In the genomic region with DNA sequence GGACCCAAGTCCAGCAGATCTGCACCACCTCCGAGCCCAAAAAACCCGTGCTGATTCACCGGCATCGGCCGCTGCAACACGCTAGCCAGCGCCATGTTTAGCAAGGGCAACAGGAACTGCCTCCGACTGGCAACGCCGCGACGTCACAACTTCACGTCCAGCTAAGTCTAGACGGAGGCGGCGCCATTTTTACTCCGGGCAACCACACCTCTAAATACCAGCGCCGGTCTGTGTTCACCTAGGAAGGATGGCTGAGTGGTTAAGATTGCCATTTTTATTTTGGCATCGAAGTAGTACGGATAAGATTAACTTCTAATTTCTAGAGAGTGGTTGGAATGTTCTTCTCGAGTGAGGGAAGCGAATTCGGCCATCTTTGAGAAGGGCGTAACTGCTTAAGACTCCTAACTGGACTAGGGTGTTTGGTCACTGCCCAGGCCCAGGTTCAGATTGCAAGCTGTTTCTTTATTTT, we compare ENCODE assay signal across 8 mouse cellular contexts. TPM values are rescaled to one million over a fixed set of nuclear protein-coding genes. Genes with fewer than 3 reads are reported as not detected.
DNase-seq lines count a peak whose midpoint lies in the region; ATAC-seq and TF ChIP-seq lines count a peak whose summit lies in the region.

A gene (minus strand): TSS at position 126 of the 469 bp plus-strand sequence.

- peak; percentile 95 for ATAC-seq in forebrain, postnatal 0 days
- ATAC-seq in lung, embryonic 16.5 days (ENCODE audit: low read depth) = peak; percentile 92

- no peaks in the 10 kb centered on the region for H3K9me3 ChIP-seq in MEL (replicated peaks; ENCODE audit: insufficient read depth, low read length)
- no peaks in the 10 kb centered on the region for H3K9me3 ChIP-seq in forebrain, postnatal 0 days (ENCODE audit: low read length)
- no peaks in the 10 kb centered on the region for H3K9me3 ChIP-seq in lung, embryonic 16.5 days (ENCODE audit: control insufficient read depth, low read length)

- no peaks in the 10 kb centered on the region for H3K27me3 ChIP-seq in MEL (ENCODE audit: control insufficient read depth in 1 of 2, insufficient read depth in 2 of 2, low read length in 2 of 2)
- H3K27me3 ChIP-seq in cerebellum, adult 2 months (ENCODE audit: control insufficient read depth, insufficient read depth, low read length) = no peaks in the 10 kb centered on the region
- H3K27me3 ChIP-seq in forebrain, postnatal 0 days (ENCODE audit: insufficient read depth, low read length) = no peaks in the 10 kb centered on the region
- H3K27me3 ChIP-seq in lung, embryonic 16.5 days (ENCODE audit: control insufficient read depth, insufficient read depth, low read depth, low read length) = no peaks in the 10 kb centered on the region

- peaks cover 0 to 6% of the 10 kb centered on the region in 2 experiments; a peak in 3 of 4 replicates for H3K4me1 ChIP-seq in MEL (ENCODE audit: control insufficient read depth in 1 of 2, insufficient read depth in 2 of 2, low read length in 2 of 2)
- no peaks in the 10 kb centered on the region; the same call in 1 of the 2 replicates for H3K4me1 ChIP-seq in cerebellum, adult 2 months (ENCODE audit: control insufficient read depth, insufficient read depth, low read length)
- 0 out of 2 replicates have a peak, but pooled peaks cover 5% of the 10 kb centered on the region for H3K4me1 ChIP-seq in forebrain, postnatal 0 days (ENCODE audit: insufficient read depth)
- peaks cover 7% of the 10 kb centered on the region for H3K4me1 ChIP-seq in lung, embryonic 16.5 days (replicated peaks; ENCODE audit: control insufficient read depth, insufficient read depth, low read length)

- H3K27ac ChIP-seq in MEL (ENCODE audit: control insufficient read depth, low read depth, low read length) = peak within 1 kb of the TSS; percentile 81
- peak within 1 kb of the TSS; percentile 92 for H3K27ac ChIP-seq in cerebellum, adult 2 months (ENCODE audit: insufficient read depth, low read length)
- peak within 1 kb of the TSS; percentile 70 for H3K27ac ChIP-seq in forebrain, postnatal 0 days (ENCODE audit: low read depth, low read length)
- peak within 1 kb of the TSS; percentile 67 for H3K27ac ChIP-seq in lung, embryonic 16.5 days (ENCODE audit: low read length)

- H3K4me2 ChIP-seq in forebrain, postnatal 0 days (ENCODE audit: low read depth) = peak within 1 kb of the TSS; percentile 70
- peak within 1 kb of the TSS; percentile 86 for H3K4me2 ChIP-seq in lung, embryonic 16.5 days (ENCODE audit: low read depth, low read length)

- no peak for TF ChIP-seq RAD21 in MEL (IDR thresholded peaks at IDR 0.05; ENCODE audit: low read depth, low read length)

- peak in 1 of 2 experiments; percentile 77; a peak in 3 of 4 replicates for TF ChIP-seq POLR2A in MEL (IDR thresholded peaks at IDR 0.05; ENCODE audit: control insufficient read depth in 1 of 2, insufficient read depth in 1 of 2, low read depth in 1 of 2, low read length in 2 of 2, poor library complexity in 1 of 2)
- peak; percentile 60; the same call in 1 of the 2 replicates for TF ChIP-seq POLR2A in cerebellum, adult 2 months (IDR thresholded peaks at IDR 0.05; ENCODE audit: borderline replicate concordance, insufficient read depth, low read length)

- no peak for TF ChIP-seq CTCF in MEL (IDR thresholded peaks at IDR 0.05 in 2 of 3, conservative IDR thresholded peaks at IDR 0.05 in 1 of 3; ENCODE audit: control insufficient read depth in 1 of 3, insufficient read depth in 1 of 3, low read depth in 2 of 3, low read length in 3 of 3, poor library complexity in 1 of 3, severe bottlenecking in 1 of 3)
- no peak for TF ChIP-seq CTCF in cerebellum, adult 2 months (IDR thresholded peaks at IDR 0.05; ENCODE audit: borderline replicate concordance, insufficient read depth, low read depth, low read length)
- no peak for TF ChIP-seq CTCF in forebrain, postnatal 0 days (IDR thresholded peaks at IDR 0.05; ENCODE audit: low read depth)

- under 1% methylated on average over 25 of the region's 25 CpGs for WGBS in cerebellum, adult 2 months
- WGBS in forebrain, postnatal 0 days = under 1% methylated on average over 21 of the region's 25 CpGs
- WGBS in lung, embryonic 16.5 days = under 1% methylated on average over 22 of the region's 25 CpGs

- H3K79me2 ChIP-seq in MEL (ENCODE audit: control insufficient read depth, insufficient read depth, low read length, poor library complexity) = peaks cover 15% of the 10 kb centered on the region

- peak within 1 kb of the TSS; percentile 83 for H3K9ac ChIP-seq in MEL (ENCODE audit: control insufficient read depth, low read depth, low read length, poor library complexity, severe bottlenecking)
- H3K9ac ChIP-seq in forebrain, postnatal 0 days = peak within 1 kb of the TSS; percentile 84
- H3K9ac ChIP-seq in lung, embryonic 16.5 days (ENCODE audit: low read length) = peak within 1 kb of the TSS; percentile 90

- H3K36me3 ChIP-seq in MEL (ENCODE audit: control insufficient read depth in 1 of 2, insufficient read depth in 2 of 2, low read length in 2 of 2) = peaks cover 0 to 8% of the 10 kb centered on the region in 2 experiments; a peak in 2 of 4 replicates
- H3K36me3 ChIP-seq in forebrain, postnatal 0 days (ENCODE audit: insufficient read depth) = peaks cover 13% of the 10 kb centered on the region
- peaks cover 15% of the 10 kb centered on the region for H3K36me3 ChIP-seq in lung, embryonic 16.5 days (ENCODE audit: control insufficient read depth, insufficient read depth, low read length)

- peak within 1 kb of the TSS; percentile 80 to 82 for H3K4me3 ChIP-seq in MEL (ENCODE audit: control insufficient read depth in 1 of 2, insufficient read depth in 1 of 2, low read depth in 2 of 2, low read length in 2 of 2)
- H3K4me3 ChIP-seq in cerebellum, adult 2 months (replicated peaks; ENCODE audit: insufficient read depth, low read depth, low read length) = peak within 1 kb of the TSS; percentile 85
- peak within 1 kb of the TSS; percentile 60 for H3K4me3 ChIP-seq in forebrain, postnatal 0 days (ENCODE audit: low read depth, low read length)
- peak within 1 kb of the TSS; percentile 89 for H3K4me3 ChIP-seq in lung, embryonic 16.5 days (ENCODE audit: low read length)

- DNase-seq in MEL (ENCODE audit: low read depth, low spot score) = peak; percentile 95
- peak; percentile 90 to 93 for DNase-seq in cerebellum, adult 2 months
- DNase-seq in forebrain, postnatal 0 days = peak; percentile 96
- peak; percentile 87 for DNase-seq in heart, postnatal 4 days
- peak; percentile 88 to 93 for DNase-seq in layer of hippocampus, adult 8-10 months (ENCODE audit: low spot score in 2 of 2)
- peak; percentile 78 for DNase-seq in ovary, postnatal 10 days (ENCODE audit: low spot score)
- peak; percentile 80 to 85 for DNase-seq in thymus, postnatal 10 days (ENCODE audit: low spot score in 2 of 2)

- no peak for TF ChIP-seq EP300 in MEL (IDR thresholded peaks at IDR 0.05; ENCODE audit: low read depth in 1 of 2, low read length in 2 of 2)

TF ChIP-seq in MEL, 35 proteins besides CTCF, POLR2A, EP300 and RAD21 (continues in another document):
- peak; percentile 68 for TF ChIP-seq NELFE (IDR thresholded peaks at IDR 0.05; ENCODE audit: low read depth, low read length)
- TF ChIP-seq GABPA (IDR thresholded peaks at IDR 0.05; ENCODE audit: low read depth, low read length) = no peak
- no peak for TF ChIP-seq POLR2AphosphoS2 (IDR thresholded peaks at IDR 0.05; ENCODE audit: low read length)
- no peak for TF ChIP-seq ZNF384 (IDR thresholded peaks at IDR 0.05; ENCODE audit: low read depth, low read length)
- no peak for TF ChIP-seq MXI1 (IDR thresholded peaks at IDR 0.05; ENCODE audit: low read depth, low read length)
- TF ChIP-seq TBP (IDR thresholded peaks at IDR 0.05; ENCODE audit: low read depth, low read length) = peak; percentile 70
- TF ChIP-seq RCOR1 (IDR thresholded peaks at IDR 0.05; ENCODE audit: low read depth, low read length) = peak; percentile 89
- peak; percentile 92 for TF ChIP-seq HCFC1 (IDR thresholded peaks at IDR 0.05; ENCODE audit: low read depth, low read length)
- no peak for TF ChIP-seq SMC3 (IDR thresholded peaks at IDR 0.05; ENCODE audit: low read depth, low read length)
- TF ChIP-seq E2F4 (IDR thresholded peaks at IDR 0.05; ENCODE audit: borderline replicate concordance, low read depth, low read length) = no peak
- TF ChIP-seq ZMIZ1 (IDR thresholded peaks at IDR 0.05; ENCODE audit: low read depth, low read length) = no peak
- TF ChIP-seq TCF12 (IDR thresholded peaks at IDR 0.05; ENCODE audit: low read depth, low read length) = peak; percentile 33; the same call in 1 of the 2 replicates
- TF ChIP-seq MAFK (IDR thresholded peaks at IDR 0.05; ENCODE audit: borderline replicate concordance, low read depth, low read length) = no peak
- TF ChIP-seq CHD1 (IDR thresholded peaks at IDR 0.05; ENCODE audit: low read depth, low read length) = no peak
- TF ChIP-seq UBTF (IDR thresholded peaks at IDR 0.05; ENCODE audit: borderline replicate concordance, insufficient read depth, low read depth, low read length) = no peak
- no peak for TF ChIP-seq ETS1 (IDR thresholded peaks at IDR 0.05; ENCODE audit: low read depth, low read length)
- TF ChIP-seq GATA1 (IDR thresholded peaks at IDR 0.05; ENCODE audit: low read depth, low read length) = no peak
- TF ChIP-seq POLR2AphosphoS5 (IDR thresholded peaks at IDR 0.05; ENCODE audit: borderline replicate concordance, low read depth, low read length) = no peak
- no peak for TF ChIP-seq TAL1 (IDR thresholded peaks at IDR 0.05; ENCODE audit: low read length)
- TF ChIP-seq CHD2 (IDR thresholded peaks at IDR 0.05; ENCODE audit: low read length) = no peak
- TF ChIP-seq MAZ (IDR thresholded peaks at IDR 0.05; ENCODE audit: low read depth, low read length) = no peak
- peak; percentile 69; the same call in 1 of the 2 replicates for TF ChIP-seq SIN3A (IDR thresholded peaks at IDR 0.05; ENCODE audit: low read length)
- no peak for TF ChIP-seq MYB (IDR thresholded peaks at IDR 0.05; ENCODE audit: low read depth, low read length)
- peak; percentile 77 for TF ChIP-seq ELF1 (IDR thresholded peaks at IDR 0.05; ENCODE audit: low read depth, low read length)
- no peak for TF ChIP-seq MAX (IDR thresholded peaks at IDR 0.05; ENCODE audit: low read length)
- TF ChIP-seq NRF1 (IDR thresholded peaks at IDR 0.05; ENCODE audit: insufficient read depth, low read depth, low read length, poor library complexity, severe bottlenecking) = peak; percentile 65

RNA-seq across cellular contexts. Expression of the gene that starts here (rescaled TPM):
- 305 and 327 TPM in 2 replicates for total RNA-seq in MEL (2012; rRNA removed)
- 100 to 1,000 TPM; 318 to 546 TPM for polyA plus RNA-seq in MEL (2012; ENCODE audit: insufficient read depth in 1 of 2, insufficient read length in 2 of 2, low read depth in 1 of 2, low replicate concordance in 2 of 2, missing spikeins in 1 of 2)
- 221 and 225 TPM in 2 replicates for polyA plus RNA-seq in cerebellum, adult 2 months (2012; rRNA removed)
- 180 and 239 TPM in 2 replicates for total RNA-seq in forebrain, postnatal 0 days (2014; rRNA removed)
- 420 and 499 TPM in 2 replicates for polyA plus RNA-seq in forebrain, postnatal 0 days (2015; fragmentation: Nextera tagmentation; extraction: Ambion mirVana)
- total RNA-seq in heart, postnatal 4 days (2021) = 100 to 1,000 TPM; 192 to 198 TPM
- total RNA-seq in layer of hippocampus, adult 8-10 months (2022) = 100 to 1,000 TPM; 179 to 205 (median 193) TPM
- 352 and 366 TPM in 2 replicates for polyA plus RNA-seq in lung, embryonic 16.5 days (2015; fragmentation: Nextera tagmentation; extraction: Ambion mirVana)

Comparison
In these comparisons a context has a peak if more than half of its experiments do, and no peak if none do; other contexts are left out.
1. Peak in every context shown above with its lines: DNase-seq, ATAC-seq, H3K4me3 ChIP-seq and H3K27ac ChIP-seq.